Mouse (Mus musculus) hindbrain, embryonic 11.5 days (tissue): ENCODE results near the gene Gm21637. TPM values are rescaled to one million over a fixed set of nuclear protein-coding genes. Genes with fewer than 3 reads are reported as not detected.
"Not testable (repeated sequence)": the region's sequence is repeated elsewhere in the genome, so short reads cannot be mapped to it uniquely, and the experiment has no call there.

Experiments
- ATAC-seq: fragments of 200-750 bp; cut with Nextera tagmentation; 2 replicates; pipeline ENCODE4 v1.8.0; 2017; ENCODE audit warnings: mild to moderate bottlenecking, moderate TSS enrichment, moderate library complexity; ENCODE audit not compliant: low FRiP score
- DNase-seq: peaks from one replicate; pipeline ENCODE4 v3.0.0-alpha.2; 2015; ENCODE audit warnings: low spot score
- H3K27ac ChIP-seq: fragments of 300-500 bp; sonication (generic); 2 replicates; pipeline ENCODE4 v1.5.1; 2014; ENCODE audit warnings: mild to moderate bottlenecking, low read depth, low read length
- H3K27me3 ChIP-seq: fragments of 300-500 bp; sonication (generic); 2 replicates; pipeline ENCODE4 v1.6.1; 2014; ENCODE audit warnings: mild to moderate bottlenecking, low read length, moderate library complexity, mixed read lengths; ENCODE audit not compliant: control insufficient read depth, insufficient read depth
- H3K36me3 ChIP-seq: fragments of 300-500 bp; sonication (generic); 2 replicates; pipeline ENCODE4 v1.6.1; 2014; ENCODE audit warnings: mild to moderate bottlenecking, low read length, moderate library complexity, mixed read lengths; ENCODE audit not compliant: control insufficient read depth, insufficient read depth
- H3K4me1 ChIP-seq: fragments of 300-500 bp; sonication (generic); replicated peaks from 2 replicates; pipeline ENCODE4 v1.6.1; 2014; ENCODE audit warnings: low read length, mixed read lengths; ENCODE audit not compliant: control insufficient read depth, insufficient read depth
- H3K4me2 ChIP-seq: fragments of 300-500 bp; sonication (generic); replicated peaks from 2 replicates; pipeline ENCODE4 v1.6.1; 2014; ENCODE audit warnings: mild to moderate bottlenecking, low read depth, low read length
- H3K4me3 ChIP-seq: fragments of 300-500 bp; sonication (generic); 2 replicates; pipeline ENCODE4 v1.5.1; 2014; ENCODE audit warnings: low read depth, low read length
- H3K9ac ChIP-seq: fragments of 300-500 bp; sonication (generic); 2 replicates; pipeline ENCODE4 v1.6.1; 2014; ENCODE audit warnings: low read depth, low read length
- H3K9me3 ChIP-seq: fragments of 300-500 bp; sonication (generic); 2 replicates; pipeline ENCODE4 v1.6.1; 2016; ENCODE audit warnings: low read length; ENCODE audit not compliant: control insufficient read depth
- WGBS: fragments of 180-500 bp; shearing (Covaris S2); extraction: QIAGEN DNeasy Blood & Tissue Kit; methylation state at CpG from one replicate; pipeline ENCODE4 v1.1.7; 2014; 5-methylcytosine and 5-hydroxymethylcytosine counted together
- polyA plus RNA-seq: library from polyadenylated mRNA; unstranded; fragments of >200 nt; fragmentation: Nextera tagmentation; extraction: Ambion mirVana; gene quantifications from 2 replicates; pipeline ENCODE4 v1.2.1, GENCODE M21; 2014

Gm21637 gene
- polyA plus RNA-seq = not detected in 2 replicates

DNA sequence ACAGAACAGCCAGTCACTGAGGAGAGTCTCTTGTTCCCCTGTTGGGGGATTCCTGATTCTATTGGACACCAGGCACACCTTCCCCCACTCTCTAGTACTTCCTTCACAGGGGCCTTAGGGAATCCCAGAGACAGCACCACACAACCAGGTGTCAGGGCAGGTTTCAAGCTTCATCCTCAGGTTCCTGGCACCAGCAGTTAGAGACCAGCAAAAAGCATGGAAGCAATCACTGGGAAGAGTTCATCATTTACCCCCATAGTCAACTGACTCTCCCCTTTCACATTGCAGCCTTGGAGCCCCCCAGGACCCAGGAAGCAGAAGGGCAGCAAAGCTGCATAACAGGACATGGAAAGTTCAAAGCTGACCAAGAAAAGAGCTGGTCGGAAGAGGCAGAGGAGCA, at the start of gene Gm21637:
TSS of gene Gm21637 (plus strand) at position 301 of the 400 bp plus-strand sequence.
- H3K4me2 ChIP-seq, H3K27ac ChIP-seq, H3K9ac ChIP-seq, H3K9me3 ChIP-seq, DNase-seq, H3K4me1 ChIP-seq, H3K4me3 ChIP-seq, H3K27me3 ChIP-seq, H3K36me3 ChIP-seq, ATAC-seq: not testable (repeated sequence)
- WGBS = no CpG with 5 or more reads among the region's 1 CpGs

Other genes starting within 250 kb of the Gm21637 start
- gene Btbd35f25, start 244.9 kb upstream of the Gm21637 start, polyA plus RNA-seq = not detected in 2 replicates
- gene Btbd35f22, start 85.8 kb downstream of the Gm21637 start, polyA plus RNA-seq = not detected in 2 replicates